Mouse (Mus musculus): ENCODE results near the gene Zkscan17.
"Not testable (repeated sequence)": the region's sequence is repeated elsewhere in the genome, so short reads cannot be mapped to it uniquely, and the experiment has no call there.

Gene Zkscan17

DNA sequence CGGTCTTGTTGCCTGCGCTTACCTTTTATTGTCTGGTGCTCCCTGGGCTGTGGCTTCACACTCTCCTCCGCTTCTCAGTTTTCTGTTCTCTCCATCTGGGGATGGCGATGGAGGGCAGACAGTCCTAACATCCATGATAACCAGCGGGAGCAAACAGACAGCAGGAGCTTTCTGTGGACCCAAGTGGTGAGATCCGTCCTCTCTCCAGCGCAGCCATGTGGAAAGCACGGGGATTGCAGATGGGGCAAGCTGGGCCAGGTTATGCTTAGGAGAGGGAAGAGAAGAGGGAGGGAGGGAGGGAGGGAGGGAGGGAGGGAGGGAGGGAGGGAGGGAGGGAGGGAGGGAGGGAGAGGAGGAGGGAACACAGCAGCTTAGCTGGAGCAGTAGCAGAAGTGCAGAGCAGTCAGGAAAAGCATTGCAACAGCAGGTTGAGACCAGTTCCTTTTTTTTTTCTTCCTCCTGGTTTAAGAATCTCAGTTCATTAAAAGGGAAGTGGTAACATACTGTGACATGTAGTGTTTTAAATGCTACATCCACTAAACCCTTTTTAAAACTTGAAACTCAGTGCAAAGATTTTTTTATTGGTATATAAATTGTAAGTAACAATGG lies at the start of gene Zkscan17:
Gene Zkscan17, minus strand, starts transcription at position 280 of the 609 bp plus-strand sequence.
- DNase-seq (ENCODE audit: low read depth, low spot score), result peak; percentile 59

DNA sequence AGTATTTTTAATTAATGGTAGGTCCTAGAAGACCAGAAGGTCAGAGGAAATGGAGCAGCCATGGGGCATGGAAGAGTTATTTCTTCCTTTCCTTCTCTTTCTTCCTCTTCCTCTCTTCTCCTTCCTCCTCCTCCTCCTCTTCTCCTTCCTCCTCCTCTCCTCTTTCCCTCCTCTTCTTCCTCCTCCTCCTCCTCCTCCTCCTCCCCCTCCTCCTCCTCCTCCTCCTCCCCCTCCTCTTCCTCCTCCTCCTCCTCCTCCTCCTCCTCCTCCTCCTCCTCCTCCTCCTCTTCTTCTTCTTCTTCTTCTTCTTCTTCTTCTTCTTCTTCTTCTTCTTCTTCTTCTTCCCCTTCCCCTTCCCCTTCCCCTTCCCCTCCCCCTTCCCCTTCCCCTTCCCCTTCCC lies 49.6 kb upstream of the Zkscan17 start, which contains the start of gene Olfr222:
Gene Olfr222, minus strand, starts transcription at position 101 of the 400 bp plus-strand sequence.
- DNase-seq (ENCODE audit: low read depth, low spot score), result not testable (repeated sequence)

DNA sequence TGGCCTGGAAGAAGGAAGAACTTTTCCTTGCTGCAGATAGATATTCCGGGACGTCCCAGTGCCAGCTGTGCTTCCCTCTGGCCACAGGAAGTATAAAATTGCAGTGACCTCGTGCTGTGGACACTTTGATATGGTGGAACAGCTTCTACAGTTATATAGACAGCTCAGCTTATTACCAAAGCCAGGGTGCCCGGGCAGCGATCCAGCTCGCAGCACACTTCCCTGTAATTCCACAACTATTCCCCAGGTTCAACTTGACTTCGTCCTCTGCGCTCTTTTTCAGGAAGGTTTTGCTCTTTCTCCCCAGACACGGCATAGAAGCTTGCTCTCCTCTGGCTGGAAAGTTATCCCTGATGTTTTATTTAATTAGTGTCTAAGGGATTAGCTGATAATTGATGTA lies 49.2 kb upstream of the Zkscan17 start:
- no peak for DNase-seq (ENCODE audit: low read depth, low spot score)

DNA sequence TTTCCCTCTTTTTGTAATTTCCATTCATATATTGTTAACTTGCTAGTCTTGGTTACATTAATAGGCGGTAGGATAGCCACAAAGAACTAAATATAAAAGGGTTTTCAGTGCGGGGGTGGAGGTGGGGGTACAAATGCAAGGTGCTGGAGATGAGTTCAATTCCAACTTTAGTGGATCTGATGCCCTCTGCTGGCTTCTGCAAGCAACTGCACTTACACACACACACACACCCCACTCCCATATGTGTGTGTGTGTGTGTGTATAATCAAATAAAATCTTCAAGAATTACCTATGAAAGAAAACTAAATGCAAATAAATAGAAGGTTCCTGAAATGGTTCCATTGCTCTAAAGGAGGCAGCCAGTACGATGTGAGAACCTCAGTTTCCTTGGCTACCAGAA lies 42.8 kb upstream of the Zkscan17 start:
- DNase-seq (ENCODE audit: low read depth, low spot score), result peak; percentile 4

DNA sequence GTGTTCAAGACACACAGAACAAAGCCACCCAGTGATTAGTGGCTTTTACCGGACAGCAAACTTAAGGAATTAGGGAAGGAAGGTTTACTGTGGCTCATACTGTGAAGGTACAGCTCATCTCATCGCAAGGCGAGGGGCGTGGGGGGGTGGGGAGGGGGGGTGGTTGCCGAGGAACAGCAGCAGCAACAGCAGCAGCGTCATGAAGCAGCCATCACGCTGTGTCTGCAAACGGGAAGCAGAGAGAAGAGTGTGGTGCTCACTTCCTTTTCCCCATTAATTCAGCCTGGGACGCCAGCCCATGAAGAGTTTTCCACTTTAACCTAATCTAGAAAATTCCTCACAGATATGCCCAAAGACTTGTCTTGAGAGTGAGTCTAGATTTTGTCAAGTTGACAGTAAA lies 36.3 kb upstream of the Zkscan17 start:
- no peak for DNase-seq (ENCODE audit: low read depth, low spot score)

DNA sequence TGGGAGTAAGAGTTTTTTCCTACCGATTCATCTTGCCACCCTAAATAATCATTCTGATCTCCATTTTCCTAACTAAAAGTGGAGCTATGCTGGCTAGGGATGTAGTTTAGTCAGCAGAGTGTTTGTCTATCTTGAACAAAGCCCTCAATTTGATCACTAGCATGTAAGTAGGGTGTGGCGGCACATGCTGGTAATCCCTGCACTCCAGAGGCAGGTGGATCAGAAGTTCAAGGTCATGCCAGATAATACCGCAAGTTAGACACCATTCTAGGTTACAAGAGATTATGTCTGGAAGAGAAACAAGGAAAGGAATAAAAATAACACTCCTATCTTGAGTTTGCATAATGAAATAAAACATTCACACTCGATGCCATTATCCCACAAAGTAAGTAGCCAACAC lies 35.8 kb upstream of the Zkscan17 start:
- no peak for DNase-seq (ENCODE audit: low read depth, low spot score)

DNA sequence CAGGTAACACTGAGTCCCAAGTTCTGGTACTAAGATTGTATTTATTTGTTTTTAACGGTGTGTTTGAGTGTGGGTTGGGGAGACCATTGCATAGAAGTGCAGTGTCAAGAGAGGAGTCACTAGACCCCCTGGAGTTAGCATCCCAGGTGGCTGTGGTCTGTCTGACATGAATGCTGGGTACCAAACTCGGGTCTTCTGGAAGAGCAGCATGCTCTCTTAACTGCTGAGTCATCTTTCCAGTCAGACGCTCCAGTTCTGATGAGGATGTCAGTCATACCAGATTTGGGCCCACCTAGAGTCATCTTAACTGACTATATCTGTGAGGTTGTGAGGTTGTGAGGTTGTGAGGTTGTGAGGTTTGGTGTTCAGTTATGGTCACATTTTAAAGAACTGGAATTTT lies 34.4 kb upstream of the Zkscan17 start:
- no peak for DNase-seq (ENCODE audit: low read depth, low spot score)

DNA sequence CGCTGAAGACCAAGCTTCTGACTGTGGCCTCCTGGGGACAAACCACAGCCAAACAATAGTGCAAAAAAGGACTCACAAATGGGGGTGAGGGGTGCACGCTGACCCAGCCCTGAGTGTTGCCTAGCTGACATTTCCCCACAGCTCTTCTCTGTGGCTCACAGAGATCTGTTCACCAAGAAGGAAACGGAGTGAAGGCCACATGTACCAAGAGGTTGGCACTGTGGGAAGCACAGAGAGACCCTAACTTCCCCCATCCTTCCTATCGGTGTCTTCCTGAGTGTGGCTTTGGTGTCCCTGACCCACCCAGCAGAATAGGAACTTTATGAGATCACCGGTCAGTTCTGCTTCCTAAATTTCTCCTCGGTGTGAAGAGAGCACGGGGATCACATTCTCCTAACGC lies 28.0 kb upstream of the Zkscan17 start:
- no peak for DNase-seq (ENCODE audit: low read depth, low spot score)

DNA sequence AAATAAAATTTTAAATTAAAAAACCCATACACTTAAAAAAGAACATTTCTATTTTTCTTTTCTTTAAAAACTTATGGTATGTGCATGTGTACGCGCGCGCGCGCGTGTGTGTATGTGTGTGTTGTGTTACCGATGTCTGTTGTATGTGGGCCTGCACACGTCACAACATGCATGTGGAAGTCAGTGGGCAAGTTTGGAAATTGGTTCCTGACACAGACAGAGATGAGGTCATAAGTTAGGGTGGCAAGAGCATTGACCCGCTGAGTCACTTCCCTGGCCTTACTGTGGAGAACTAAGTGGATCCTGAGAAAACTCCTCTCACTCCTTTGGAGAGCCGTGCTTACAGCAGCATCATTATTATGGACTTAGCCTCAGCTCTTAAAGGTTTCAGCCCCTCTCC lies 27.6 kb upstream of the Zkscan17 start:
- no peak for DNase-seq (ENCODE audit: low read depth, low spot score)

DNA sequence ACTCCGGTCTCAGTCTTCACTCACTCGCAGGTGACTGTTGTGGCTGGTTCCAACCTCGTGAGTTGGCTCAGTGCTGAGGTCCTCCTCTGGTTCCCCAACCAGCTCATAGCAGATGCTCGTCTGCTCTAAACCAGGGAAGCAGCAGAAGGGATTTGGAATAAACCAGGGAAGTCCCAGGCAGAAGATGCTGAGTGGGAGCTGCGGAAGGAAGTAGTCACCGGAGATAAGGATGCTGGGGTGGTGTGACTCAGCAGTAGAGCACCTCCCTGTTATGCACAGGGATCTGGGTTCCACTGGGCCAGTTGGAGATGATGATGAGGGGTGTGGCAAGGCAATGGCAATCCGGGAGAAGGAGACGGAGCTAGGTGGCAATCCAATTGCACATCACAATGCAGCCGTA lies 17.5 kb upstream of the Zkscan17 start:
- DNase-seq (ENCODE audit: low read depth, low spot score), result no peak

DNA sequence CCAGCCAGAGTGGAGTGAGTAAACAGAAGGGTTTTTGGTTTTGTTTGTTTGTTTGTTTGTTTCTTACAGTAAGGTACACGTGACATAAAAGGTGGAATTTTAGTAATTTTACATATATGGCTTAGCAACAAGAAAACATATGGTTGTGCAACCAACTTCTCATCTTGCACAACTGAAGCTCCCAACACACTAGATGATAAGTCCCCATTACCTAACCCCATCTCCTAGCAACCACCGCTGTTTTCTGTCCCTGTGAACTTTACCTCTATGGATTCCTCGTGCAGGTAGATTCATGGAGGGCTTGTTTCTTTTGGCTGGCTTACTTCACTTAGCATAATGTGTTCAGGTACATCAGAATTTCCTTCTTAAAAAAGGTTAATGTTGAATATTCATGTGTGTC lies 16.8 kb upstream of the Zkscan17 start:
- DNase-seq (ENCODE audit: low read depth, low spot score), result no peak

DNA sequence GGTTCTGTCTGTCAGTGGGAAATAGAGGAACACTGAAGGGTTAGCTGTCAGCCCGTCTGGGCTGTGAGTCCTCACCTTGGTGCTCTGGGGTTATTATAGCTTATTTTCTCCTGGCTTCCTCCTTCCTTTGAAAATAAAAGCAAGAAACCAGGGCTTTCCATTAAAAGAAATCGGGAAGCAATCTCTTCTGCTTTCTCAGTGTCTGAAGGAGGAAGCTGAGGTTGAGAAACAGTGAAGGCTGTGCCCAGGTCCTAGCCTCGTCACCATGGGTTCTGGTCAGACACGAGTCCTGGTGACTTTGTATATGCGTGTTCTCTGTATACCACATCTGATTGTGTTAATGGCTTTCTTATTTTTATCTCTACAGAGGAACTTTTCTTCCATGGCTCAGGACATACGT lies 15.9 kb upstream of the Zkscan17 start:
- DNase-seq (ENCODE audit: low read depth, low spot score), result no peak

DNA sequence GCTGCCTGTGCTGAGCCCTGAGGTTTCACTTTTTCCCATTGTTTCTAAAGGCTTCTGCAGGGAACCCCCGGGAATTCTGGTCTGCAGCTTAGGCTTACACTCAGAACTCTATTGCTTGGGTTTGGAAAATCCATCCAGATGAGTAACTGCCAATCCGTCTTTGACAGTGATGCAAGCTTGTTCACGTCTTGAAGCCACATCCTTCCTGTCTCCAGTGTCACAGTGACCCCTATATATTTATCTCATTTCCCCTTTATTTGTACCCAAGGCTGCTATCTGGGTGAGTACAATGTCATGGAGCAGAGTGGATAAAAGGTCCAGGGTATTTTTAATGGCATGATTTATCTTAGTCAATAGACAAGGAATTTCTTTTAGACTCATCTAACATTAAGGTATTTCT lies 14.8 kb upstream of the Zkscan17 start, which contains the start of gene Nlrp3:
Gene Nlrp3, plus strand, starts transcription at position 245 of the 400 bp plus-strand sequence.
- DNase-seq (ENCODE audit: low read depth, low spot score), result no peak

DNA sequence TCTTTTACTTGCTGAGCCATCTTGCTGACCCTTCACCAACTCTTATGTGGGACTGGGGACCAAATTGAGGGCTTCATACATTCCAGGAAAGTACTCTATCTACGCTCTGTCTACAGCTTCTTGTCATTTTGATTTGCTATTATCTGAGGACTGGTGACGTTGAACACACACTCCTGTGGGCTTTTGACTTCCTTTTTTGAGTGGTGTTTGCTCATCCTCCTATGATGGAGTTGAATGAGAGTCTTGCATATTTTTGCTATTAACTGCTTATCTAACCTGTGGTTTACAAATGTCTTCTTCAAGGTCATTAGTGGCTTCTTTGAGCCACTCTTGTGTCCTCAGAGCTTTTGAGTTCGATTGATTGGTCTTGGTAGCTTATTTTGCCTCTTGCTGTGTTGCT lies 13.6 kb upstream of the Zkscan17 start:
- no peak for DNase-seq (ENCODE audit: low read depth, low spot score)

DNA sequence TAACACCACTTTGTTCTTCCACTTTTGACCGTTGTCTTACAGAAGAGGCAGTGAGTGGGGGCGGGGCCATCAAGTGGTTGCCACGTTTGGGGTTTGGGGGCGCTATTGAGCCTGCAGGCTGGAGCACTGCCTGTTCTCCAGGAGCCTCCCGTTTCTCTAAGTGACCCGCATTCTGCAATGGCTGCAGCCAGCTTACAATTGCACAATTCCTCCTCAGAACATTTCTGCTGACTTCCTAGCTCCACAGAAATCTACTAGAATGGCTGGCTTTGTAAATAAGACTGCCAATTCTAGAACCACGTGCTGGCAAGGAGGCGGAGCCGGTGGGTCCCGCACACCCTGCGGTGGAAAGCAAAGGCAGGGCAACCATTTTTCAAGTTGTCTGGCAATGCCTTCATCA lies 11.8 kb upstream of the Zkscan17 start:
- DNase-seq (ENCODE audit: low read depth, low spot score), result no peak

DNA sequence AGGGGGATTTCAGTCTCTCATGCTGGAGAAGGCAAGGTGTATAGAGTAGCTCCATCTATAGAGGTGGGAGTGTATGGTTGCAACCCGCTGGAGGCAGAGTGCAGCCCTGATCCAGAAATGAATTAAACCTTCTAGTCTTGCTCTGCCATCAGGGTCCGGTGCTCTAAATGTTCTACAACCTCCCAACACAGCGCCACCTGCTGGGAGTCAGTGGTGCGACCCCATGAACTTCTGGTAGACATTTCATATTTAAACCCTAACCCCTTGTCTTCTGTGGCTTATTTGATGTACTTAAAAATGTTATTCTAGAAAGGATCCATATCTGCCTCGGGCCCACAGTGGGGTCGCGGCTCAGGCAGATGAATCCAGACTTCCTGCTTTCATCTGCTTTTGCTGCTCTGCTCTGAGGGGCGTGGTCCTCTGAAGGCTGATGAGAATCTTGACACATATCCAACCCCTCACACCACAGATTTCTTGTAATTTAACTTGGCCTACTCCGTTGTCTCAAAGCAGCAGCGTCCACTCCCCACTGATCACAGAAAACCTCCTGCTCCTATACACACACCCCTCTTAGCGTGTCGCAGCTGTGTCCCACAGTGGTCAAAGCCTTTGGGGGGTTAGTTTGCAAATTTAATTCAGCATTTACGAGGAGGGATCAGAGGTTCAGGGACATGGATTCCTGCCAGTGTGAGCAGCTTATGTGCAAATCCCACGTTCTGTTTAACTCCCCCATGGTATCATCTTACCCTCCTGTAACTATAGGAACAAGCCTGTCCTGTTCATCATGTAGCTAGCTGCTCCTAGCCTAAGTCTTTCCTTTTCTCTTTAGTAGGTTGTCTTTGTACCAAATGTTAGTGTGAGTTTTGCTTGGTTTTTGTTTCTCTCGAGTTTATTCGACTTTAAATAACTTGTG lies 10.9 kb upstream of the Zkscan17 start:
- DNase-seq (ENCODE audit: low read depth, low spot score), result peak; percentile 36

DNA sequence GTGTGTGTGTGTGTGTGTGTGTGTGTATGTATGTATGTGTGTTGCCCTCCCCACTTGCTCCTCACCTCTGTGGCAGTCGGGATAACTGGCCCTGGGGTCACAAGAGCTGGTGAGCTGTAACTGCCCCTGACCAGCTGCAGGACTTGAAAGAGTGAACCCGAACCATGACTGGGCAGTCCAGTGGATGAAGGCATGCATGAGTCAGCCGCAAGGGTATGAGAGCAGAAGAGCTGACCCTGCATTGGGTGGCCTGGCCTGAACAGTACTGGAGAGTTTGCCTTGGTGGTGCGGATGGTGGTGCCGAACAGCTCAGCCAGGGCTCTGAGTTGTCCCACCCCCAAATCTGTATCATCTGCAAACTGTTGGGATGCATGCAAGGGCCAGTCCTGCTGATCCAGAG lies 5.0 kb upstream of the Zkscan17 start:
- DNase-seq (ENCODE audit: low read depth, low spot score), result no peak

DNA sequence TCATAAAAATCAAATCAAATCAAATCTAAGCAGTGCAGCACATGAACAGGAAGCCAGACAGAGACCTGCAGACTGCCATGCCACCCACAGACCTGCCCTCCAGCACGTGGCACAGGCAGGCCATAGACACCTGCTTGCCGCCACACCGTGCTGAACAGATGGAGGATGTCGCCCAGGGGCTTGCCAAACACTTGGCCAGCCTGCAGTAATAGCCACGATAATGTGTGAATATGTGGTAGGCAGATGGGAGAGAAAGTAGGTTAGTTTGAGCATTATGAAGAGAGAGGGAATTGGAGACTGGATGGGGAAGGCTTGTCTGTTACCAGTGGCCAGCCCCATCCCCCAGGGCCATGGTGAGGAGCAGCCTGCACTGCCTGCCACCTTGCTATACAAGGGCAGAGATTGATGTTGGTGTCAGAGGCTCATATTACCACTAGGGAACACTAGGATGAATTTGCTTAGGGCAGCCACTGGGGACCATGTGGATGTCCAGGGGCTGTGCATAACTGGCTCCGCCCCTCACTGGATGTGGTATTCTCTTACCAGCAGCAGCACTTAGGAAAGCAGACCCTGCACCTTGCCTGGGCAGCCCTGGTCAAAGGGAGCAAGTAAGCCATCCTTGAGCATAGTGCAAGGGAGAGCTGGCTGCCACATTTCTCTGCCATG lies 4.5 kb upstream of the Zkscan17 start:
- DNase-seq (ENCODE audit: low read depth, low spot score), result no peak

DNA sequence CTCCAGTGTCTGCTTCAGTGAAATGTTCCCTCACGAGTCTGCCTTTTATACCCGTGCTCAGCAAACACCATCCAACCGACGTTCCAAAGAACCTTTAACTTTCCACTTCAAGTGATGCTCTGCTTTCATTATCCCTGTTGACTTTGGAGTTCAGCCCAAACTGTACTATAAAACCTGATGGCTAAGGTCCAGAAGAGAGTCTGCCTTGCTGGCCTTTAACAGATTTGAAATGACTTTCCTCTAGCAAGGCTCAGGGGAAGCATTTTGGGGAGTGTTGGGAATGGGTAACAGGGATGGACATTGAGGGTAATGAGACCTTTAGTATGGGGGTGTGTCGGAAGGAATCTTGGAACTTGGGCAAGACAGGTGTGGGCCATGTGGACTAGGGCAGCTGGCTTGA lies 3.7 kb upstream of the Zkscan17 start:
- DNase-seq (ENCODE audit: low read depth, low spot score), result no peak

DNA sequence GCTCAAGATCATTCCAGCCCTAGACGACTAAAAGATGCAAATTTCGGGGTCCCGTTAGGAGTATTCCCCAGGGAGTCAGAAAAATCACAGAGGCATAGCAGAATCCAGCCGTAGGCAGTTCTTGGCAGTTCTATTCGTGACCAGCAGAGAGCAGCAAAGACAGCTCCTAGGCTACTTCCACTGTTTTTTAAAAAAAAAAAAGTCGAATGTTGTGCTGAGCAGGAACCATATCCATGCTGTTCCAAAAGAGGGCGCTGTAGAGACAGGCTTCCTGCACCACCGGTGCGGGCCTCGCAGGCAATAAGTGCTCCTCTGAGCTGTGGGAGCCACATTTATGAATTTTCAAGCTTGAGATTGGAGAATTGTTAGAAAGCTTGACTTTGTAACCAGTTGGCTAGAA lies 1.3 kb downstream of the Zkscan17 start:
- peak; percentile 76 for DNase-seq (ENCODE audit: low read depth, low spot score)

DNA sequence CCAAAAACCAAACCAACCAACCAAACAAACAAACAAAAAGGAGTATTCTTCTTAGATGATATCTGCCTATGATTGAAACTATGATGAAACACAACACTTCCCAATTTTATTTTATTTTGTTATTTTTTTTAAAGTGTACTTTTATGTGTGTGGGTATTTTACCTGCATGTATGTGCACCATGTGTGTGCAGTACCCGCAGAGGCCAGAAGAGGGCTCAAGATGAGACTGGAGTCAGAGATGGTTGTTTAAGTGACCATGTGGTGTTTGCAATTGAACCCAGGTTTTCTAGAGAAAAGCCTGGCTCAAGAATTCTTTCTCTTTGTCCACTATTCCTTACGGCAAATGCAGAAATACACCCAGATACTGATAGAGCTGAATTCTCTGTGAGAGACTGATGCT lies 2.4 kb downstream of the Zkscan17 start:
- no peak for DNase-seq (ENCODE audit: low read depth, low spot score)

DNA sequence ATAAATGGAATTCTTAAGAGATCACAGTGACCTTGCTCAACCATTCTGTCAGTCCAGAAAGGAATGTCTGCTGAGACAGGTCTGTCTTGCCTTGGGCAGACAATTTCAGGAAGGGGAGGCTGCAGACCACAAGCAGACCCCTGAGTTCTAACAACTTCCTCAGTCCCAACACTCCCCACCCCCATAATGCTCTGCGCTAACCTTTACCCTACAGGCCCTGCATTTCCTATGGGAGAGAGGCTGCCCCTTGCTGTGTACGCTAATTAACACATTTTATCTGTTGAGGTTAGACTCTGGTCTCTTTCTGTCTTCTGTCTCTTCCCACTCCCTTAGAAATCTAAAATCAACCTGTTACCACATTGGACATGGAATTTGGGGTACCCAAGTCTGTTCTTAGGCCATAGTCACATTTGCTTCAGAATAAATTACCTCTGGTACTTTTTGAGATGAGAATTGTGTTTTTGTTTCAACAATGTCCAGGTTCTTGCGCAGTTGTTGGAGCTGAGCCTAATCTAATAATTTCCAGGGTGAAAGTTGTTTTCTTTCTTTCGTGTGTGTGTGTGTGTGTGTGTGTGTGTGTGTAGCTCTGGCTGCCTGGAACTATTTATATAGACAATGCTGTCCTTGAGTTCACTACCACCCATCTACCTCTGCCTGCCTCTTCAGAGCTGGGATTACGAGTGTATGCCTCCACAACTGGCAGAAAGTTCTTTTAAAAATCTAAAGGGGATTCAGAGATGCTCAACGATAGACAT lies 6.6 kb downstream of the Zkscan17 start:
- DNase-seq (ENCODE audit: low read depth, low spot score), result no peak
